Mouse (Mus musculus) ES-Bruce4 (cell line): ENCODE results near the gene Lgals8. TPM values are rescaled to one million over a fixed set of nuclear protein-coding genes. Genes with fewer than 3 reads are reported as not detected.

ENCODE experiments used
- H3K27ac ChIP-seq: 2 replicates; pipeline ENCODE4 v1.5.1; 2012; ENCODE audit warnings: low read length, inconsistent platforms; ENCODE audit not compliant: insufficient read depth
- H3K27me3 ChIP-seq: 2 replicates; pipeline ENCODE4 v1.6.1; 2012; ENCODE audit warnings: mild to moderate bottlenecking, low read length, inconsistent platforms; ENCODE audit not compliant: control insufficient read depth, poor library complexity, insufficient read depth, severe bottlenecking
- H3K36me3 ChIP-seq: 2 replicates; pipeline ENCODE4 v1.6.1; 2012; ENCODE audit warnings: inconsistent platforms, mild to moderate bottlenecking, low read length, moderate library complexity; ENCODE audit not compliant: control insufficient read depth, poor library complexity, insufficient read depth, severe bottlenecking
- H3K4me1 ChIP-seq: one replicate; pipeline ENCODE4 v1.8.1; 2011; ENCODE audit warnings: low read length; ENCODE audit not compliant: control insufficient read depth, insufficient read depth
- H3K4me3 ChIP-seq: 2 replicates; pipeline ENCODE4 v1.5.1; 2011; ENCODE audit warnings: low read depth, mild to moderate bottlenecking, low read length
- H3K9ac ChIP-seq: 2 replicates; pipeline ENCODE4 v1.6.1; 2012; ENCODE audit warnings: low read depth, mild to moderate bottlenecking, inconsistent platforms; ENCODE audit not compliant: poor library complexity, severe bottlenecking
- H3K9me3 ChIP-seq: replicated peaks from 2 replicates; pipeline ENCODE4 v1.6.1; 2012; ENCODE audit warnings: mild to moderate bottlenecking, low read length, inconsistent platforms; ENCODE audit not compliant: control insufficient read depth, poor library complexity, insufficient read depth, severe bottlenecking
- CTCF ChIP-seq: IDR thresholded peaks from one replicate; pipeline ENCODE4 v1.8.1; 2011; ENCODE audit warnings: low read depth, low read length
- EP300 ChIP-seq: IDR thresholded peaks from 2 replicates; pipeline ENCODE4 v1.6.1; 2011; ENCODE audit warnings: low read depth, low read length; ENCODE audit not compliant: insufficient read depth
- POLR2A ChIP-seq: IDR thresholded peaks from one replicate; pipeline ENCODE4 v1.8.1; 2011; ENCODE audit warnings: low read length; ENCODE audit not compliant: insufficient read depth
- polyA plus RNA-seq: library from polyadenylated mRNA; stranded (reverse); fragments of >200 nt; gene quantifications from 2 replicates; pipeline ENCODE4 v1.2.4, GENCODE M21; 2011; ENCODE audit warnings: low read depth; ENCODE audit not compliant: missing spikeins, insufficient read depth, insufficient read length

The Lgals8 gene
- polyA plus RNA-seq, 1 experiment, result 12.7 TPM

DNA sequence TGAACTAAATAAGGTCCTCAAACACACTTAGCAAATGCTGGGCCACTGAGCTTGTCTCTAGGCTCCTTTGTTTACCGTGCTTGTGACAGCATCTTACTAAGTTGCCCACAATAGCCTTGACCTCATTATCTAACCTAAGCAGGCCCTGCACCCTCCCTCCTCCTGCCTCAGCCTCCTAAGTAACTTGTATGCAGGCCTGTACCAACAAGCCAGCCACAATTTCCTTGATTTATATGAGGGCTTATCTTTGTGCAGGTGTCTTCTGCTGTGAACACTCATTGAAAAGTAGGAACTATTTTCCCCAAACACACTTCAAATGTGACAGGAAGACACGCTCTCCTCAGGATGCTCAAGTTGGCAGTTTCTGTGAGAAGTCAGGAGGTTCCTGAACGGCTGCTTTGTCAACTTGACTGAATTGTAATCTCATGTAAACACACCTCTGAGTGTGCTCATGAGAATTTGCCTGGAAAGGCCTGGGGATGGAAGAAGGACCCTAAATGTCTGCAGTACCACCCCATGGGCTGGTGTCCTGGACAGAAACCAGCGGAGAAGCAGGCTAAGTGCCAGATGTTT, 38.0 kb upstream of the Lgals8 start:
- H3K27ac ChIP-seq, result no peak overlapping the region
- H3K4me3 ChIP-seq, result no peak overlapping the region
- no peak overlapping the region for H3K9ac ChIP-seq
- TF ChIP-seq POLR2A (no peak), CTCF (no peak), EP300 (no peak)
- no peaks in the 10 kb centered on the region for H3K36me3 ChIP-seq
- H3K9me3 ChIP-seq, result no peaks in the 10 kb centered on the region
- H3K4me1 ChIP-seq, result no peaks in the 10 kb centered on the region
- H3K27me3 ChIP-seq, result no peaks in the 10 kb centered on the region

GRCm38 (mm10) chr13:12499107-12499506, 34.4 kb upstream of the Lgals8 start:
- Histone ChIP-seq H3K4me1 (no peaks in the 10 kb centered on the region), H3K36me3 (no peaks in the 10 kb centered on the region), H3K27me3 (no peaks in the 10 kb centered on the region), H3K4me3 (no peak overlapping the region), H3K27ac (no peak overlapping the region), H3K9ac (no peak overlapping the region), H3K9me3 (no peaks in the 10 kb centered on the region)
- no peak for TF ChIP-seq POLR2A
- no peak for TF ChIP-seq CTCF
- TF ChIP-seq EP300, result no peak

DNA sequence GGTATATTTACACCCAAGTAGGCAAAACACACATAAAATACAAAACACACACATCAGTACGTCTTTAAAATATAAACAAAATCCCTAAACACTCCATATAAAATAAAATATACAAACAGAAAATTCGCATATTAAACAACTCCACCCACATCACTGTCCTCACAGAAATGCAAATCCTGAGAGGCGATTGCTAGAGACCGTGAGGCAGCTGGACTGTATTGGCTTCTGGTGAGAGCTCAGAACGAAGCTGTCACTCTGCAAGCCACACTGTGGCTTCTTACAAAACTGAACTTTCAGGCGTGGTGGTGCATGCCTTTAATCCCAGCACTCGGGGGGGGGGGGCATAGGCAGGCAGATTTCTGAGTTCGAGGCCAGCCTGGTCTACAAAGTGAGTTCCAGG, 33.1 kb upstream of the Lgals8 start:
- H3K4me3 ChIP-seq, result no peak overlapping the region
- no peaks in the 10 kb centered on the region for H3K36me3 ChIP-seq
- TF ChIP-seq CTCF, result no peak
- no peak for TF ChIP-seq POLR2A
- H3K27me3 ChIP-seq, result no peaks in the 10 kb centered on the region
- H3K4me1 ChIP-seq, result no peaks in the 10 kb centered on the region
- no peak overlapping the region for H3K9ac ChIP-seq
- no peak overlapping the region for H3K27ac ChIP-seq
- H3K9me3 ChIP-seq, result no peaks in the 10 kb centered on the region

- Histone ChIP-seq H3K9ac (no peak overlapping the region), H3K4me1 (no peaks in the 10 kb centered on the region), H3K36me3 (no peaks in the 10 kb centered on the region), H3K27me3 (no peaks in the 10 kb centered on the region), H3K27ac (no peak overlapping the region), H3K9me3 (no peaks in the 10 kb centered on the region), H3K4me3 (no peak overlapping the region)
- TF ChIP-seq EP300 (no peak), POLR2A (no peak), CTCF (no peak)
Measured at GRCm38 (mm10) chr13:12494750-12495149, 30.0 kb upstream of the Lgals8 start.

DNA sequence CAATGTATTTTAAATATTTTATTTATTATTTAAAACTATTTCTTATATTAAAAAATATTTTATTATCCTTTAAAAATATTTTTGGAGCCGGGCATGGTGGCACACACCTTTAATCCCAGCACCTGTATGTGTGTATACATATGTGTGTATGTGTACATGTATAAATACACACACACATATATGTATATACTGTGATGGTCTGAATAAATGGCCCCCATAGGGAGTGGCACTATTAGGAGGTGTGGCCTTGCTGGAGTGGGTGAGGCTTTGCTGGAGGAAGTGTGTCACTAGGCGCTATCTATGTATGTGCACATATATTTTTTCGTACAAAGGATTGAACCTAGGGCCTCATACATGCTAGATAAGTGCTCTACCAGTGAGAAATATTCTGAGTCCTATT, 27.8 kb upstream of the Lgals8 start:
- H3K36me3 ChIP-seq, result no peaks in the 10 kb centered on the region
- TF ChIP-seq CTCF, result no peak
- TF ChIP-seq EP300, result no peak
- TF ChIP-seq POLR2A, result no peak
- no peaks in the 10 kb centered on the region for H3K27me3 ChIP-seq
- no peaks in the 10 kb centered on the region for H3K4me1 ChIP-seq
- no peak overlapping the region for H3K9ac ChIP-seq
- H3K27ac ChIP-seq, result no peak overlapping the region
- H3K4me3 ChIP-seq, result no peak overlapping the region
- H3K9me3 ChIP-seq, result no peaks in the 10 kb centered on the region

DNA sequence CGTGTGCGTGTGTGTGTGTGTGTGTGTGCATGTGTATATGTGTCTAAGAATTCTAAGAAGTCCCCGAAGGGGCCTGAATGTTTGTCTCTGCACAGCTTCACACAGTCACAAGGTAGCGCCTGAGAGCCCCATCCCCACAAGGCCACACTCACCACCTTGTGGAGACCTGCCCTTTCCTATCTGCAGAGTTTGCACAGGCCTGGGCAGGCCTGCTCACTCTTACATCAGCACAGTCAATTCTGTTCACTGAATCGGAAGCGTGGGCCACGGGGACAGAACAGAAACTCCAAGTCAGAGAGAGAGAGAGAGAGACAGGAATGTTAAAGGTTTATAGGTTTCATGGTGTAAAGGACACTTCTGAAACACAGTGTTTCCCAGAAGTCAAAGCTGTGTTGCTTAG, 20.9 kb upstream of the Lgals8 start:
- H3K9me3 ChIP-seq, result no peaks in the 10 kb centered on the region
- no peaks in the 10 kb centered on the region for H3K4me1 ChIP-seq
- no peaks in the 10 kb centered on the region for H3K27me3 ChIP-seq
- no peak overlapping the region for H3K9ac ChIP-seq
- TF ChIP-seq EP300 (no peak), CTCF (no peak), POLR2A (no peak)
- no peak overlapping the region for H3K27ac ChIP-seq
- H3K4me3 ChIP-seq, result no peak overlapping the region
- H3K36me3 ChIP-seq, result no peaks in the 10 kb centered on the region
